Mouse (Mus musculus): ENCODE measurements at regions not wholly inside any gene's neighbourhood (a gene's known extent, or its start where the extent isn't known, plus 50 kb on each side); places are given as distances from the start of the nearest gene placed in this dataset.
A peak's percentile ranks its signal among the peaks of the same experiment; 100 is the strongest.

DNA sequence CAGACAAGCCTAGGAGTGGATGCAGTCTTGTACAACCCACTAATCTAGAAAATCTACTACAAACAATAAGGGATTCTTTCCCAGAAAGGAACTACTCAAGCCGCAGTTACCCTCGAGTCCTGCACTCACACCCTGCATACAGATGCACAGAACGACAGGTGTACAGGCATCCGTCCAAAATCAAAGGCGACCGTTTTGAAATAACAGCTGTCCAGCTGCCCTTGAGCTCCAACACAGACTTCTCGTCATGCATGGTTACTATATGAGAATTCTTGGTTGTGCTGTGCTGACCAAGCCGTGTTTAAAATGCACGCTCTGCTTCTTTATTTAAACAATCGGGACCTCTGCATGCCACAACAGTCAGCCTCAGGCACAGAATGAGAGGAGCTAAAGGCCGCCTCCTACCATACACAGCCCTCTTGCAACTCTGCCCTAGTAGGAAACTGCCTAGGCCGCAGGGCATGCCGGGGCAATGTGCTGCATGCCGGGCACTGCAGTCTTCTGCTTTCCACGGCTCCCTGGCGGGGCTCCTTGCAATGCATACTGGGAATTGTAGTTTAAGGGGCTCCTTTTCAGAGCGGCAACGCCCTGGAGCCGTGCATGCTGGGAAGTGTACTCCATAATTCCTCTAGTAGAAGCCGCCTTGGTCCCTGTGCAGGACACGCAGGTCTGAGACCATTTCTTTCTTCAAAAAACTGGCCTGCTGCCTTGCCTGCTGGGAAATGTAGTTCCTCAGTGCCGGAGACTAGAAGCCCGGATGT lies 237.4 kb upstream of the Myt1l start:
- Histone ChIP-seq H3K4me3 (peak overlapping the region; percentile 45), H3K27me3 (ENCODE audit: low read depth, poor library complexity, severe bottlenecking) (no peaks in the 10 kb centered on the region), H3K4me1 (peaks cover 9% of the 10 kb centered on the region), H3K36me3 (no peaks in the 10 kb centered on the region), H3K9me3 (replicated peaks) (no peaks in the 10 kb centered on the region), H3K27ac (peak overlapping the region; percentile 82)
- WGBS: 24% methylated on average over 23 of the region's 23 CpGs
- peak; percentile 90 for DNase-seq (ENCODE audit: low spot score)

DNA sequence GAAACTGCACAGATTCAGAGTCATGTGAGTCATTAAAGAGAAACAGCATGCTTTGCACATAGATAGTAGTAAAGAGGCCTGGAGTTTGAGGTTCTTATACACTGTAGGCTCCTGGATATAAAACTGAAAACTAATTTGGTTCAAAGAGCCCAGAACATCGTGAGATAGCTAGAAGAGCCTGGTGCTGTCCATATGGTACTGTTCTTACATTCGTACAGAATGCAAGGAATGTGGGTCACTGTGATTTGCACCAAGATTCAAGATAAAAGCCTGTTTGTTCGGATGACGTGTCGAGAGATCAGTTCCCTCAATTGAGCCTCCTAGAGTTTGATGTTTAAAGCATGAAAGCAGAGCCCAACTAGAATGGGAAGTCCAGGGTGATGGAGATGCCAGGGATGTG lies 230.2 kb upstream of the Myt1l start:
- no peak for DNase-seq (ENCODE audit: low spot score)
- H3K27me3 ChIP-seq (ENCODE audit: low read depth, poor library complexity, severe bottlenecking): no peaks in the 10 kb centered on the region
- no peak overlapping the region for H3K4me3 ChIP-seq
- H3K9me3 ChIP-seq (replicated peaks): no peaks in the 10 kb centered on the region
- 79% methylated on average over 5 of the region's 5 CpGs for WGBS
- no peak overlapping the region for H3K27ac ChIP-seq
- no peaks in the 10 kb centered on the region for H3K4me1 ChIP-seq
- no peaks in the 10 kb centered on the region for H3K36me3 ChIP-seq

DNA sequence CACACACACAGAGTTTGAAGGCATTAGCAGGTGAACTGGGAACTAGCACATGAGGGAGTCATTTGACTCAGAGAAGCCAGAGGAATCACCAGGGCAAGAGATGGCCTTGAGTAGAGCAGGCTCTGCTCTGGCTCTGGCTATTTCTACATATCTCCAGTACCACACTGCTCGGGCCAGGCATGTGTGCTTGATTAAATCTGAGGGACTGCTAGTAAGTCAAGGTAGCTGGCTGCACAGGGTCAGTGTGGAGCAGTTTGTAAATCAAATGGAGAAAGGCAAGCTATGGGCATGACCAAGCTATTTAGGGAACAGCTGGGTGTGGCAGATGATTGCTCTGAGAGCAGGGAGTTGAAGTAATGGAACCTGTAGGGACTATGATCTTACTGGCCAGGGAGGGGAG lies 212.5 kb upstream of the Myt1l start:
- no peak for DNase-seq (ENCODE audit: low spot score)
- H3K4me3 ChIP-seq: no peak overlapping the region
- no peaks in the 10 kb centered on the region for H3K27me3 ChIP-seq (ENCODE audit: low read depth, poor library complexity, severe bottlenecking)
- H3K9me3 ChIP-seq (replicated peaks): no peaks in the 10 kb centered on the region
- H3K4me1 ChIP-seq: no peaks in the 10 kb centered on the region; the same call in 1 of the 2 replicates
- no peak overlapping the region for H3K27ac ChIP-seq
- 48% methylated on average over 1 of the region's 1 CpGs for WGBS
- no peaks in the 10 kb centered on the region for H3K36me3 ChIP-seq

DNA sequence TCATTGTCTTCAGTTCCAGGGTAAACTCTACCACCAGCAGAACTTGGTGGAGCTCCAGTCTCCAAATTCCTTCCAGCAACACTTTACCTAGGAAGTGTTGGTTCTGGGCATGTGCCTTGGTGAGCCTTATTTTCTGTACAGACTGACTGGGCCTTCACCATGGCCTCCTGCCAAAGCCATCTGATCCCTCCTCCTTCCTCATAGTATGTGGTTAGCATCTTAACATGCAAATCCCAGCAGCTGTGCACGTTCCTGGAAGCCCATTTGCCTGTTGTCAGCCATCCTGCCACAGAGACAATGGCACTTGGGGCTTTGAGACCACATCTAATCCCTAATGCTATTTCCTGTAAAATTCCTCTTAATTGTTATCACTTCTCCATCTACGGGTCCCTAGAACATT lies 206.7 kb upstream of the Myt1l start:
- Histone ChIP-seq H3K9me3 (replicated peaks) (no peaks in the 10 kb centered on the region), H3K4me1 (no peaks in the 10 kb centered on the region), H3K36me3 (no peaks in the 10 kb centered on the region), H3K4me3 (no peak overlapping the region), H3K27ac (no peak overlapping the region), H3K27me3 (ENCODE audit: low read depth, poor library complexity, severe bottlenecking) (no peaks in the 10 kb centered on the region)
- 74% methylated on average over 2 of the region's 2 CpGs for WGBS
- DNase-seq (ENCODE audit: low spot score): no peak

- 86% methylated on average over 3 of the region's 3 CpGs for WGBS
- no peak for DNase-seq (ENCODE audit: low spot score)
- no peaks in the 10 kb centered on the region for H3K36me3 ChIP-seq
- H3K27ac ChIP-seq: no peak overlapping the region
- H3K9me3 ChIP-seq (replicated peaks): no peaks in the 10 kb centered on the region
- H3K4me1 ChIP-seq: no peaks in the 10 kb centered on the region
- H3K4me3 ChIP-seq: no peak overlapping the region
- H3K27me3 ChIP-seq (ENCODE audit: low read depth, poor library complexity, severe bottlenecking): no peaks in the 10 kb centered on the region
These were observed 204.7 kb upstream of the Myt1l start for GRCm38 (mm10) chr12:29323534-29323933.

- H3K4me3 ChIP-seq: no peak overlapping the region
- H3K27ac ChIP-seq: no peak overlapping the region
- WGBS: 75% methylated on average over 3 of the region's 3 CpGs
- H3K9me3 ChIP-seq (replicated peaks): no peaks in the 10 kb centered on the region
- H3K36me3 ChIP-seq: no peaks in the 10 kb centered on the region
- DNase-seq (ENCODE audit: low spot score): no peak
- H3K27me3 ChIP-seq (ENCODE audit: low read depth, poor library complexity, severe bottlenecking): no peaks in the 10 kb centered on the region
- peaks cover 4% of the 10 kb centered on the region; the same call in 1 of the 2 replicates for H3K4me1 ChIP-seq
These were observed 192.2 kb upstream of the Myt1l start for GRCm38 (mm10) chr12:29335839-29336469.

DNA sequence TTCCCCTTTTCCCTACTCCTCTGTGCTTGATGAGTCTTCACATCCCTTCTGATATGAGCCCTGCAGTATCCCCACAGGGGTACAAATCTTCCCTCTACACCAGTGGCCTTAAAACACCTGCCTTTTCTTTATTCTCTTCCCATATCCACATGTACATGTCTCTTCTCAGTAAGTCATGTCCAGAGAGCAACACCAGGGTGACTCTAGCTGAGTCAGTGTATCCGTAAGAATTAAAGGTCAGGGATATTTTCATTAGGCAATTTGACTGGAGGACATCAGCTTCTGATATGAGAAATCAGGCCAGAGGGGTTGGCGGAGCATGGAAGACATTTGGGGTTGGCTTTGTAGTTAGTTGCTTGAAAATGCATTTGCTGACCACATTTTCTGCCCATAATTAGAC lies 190.8 kb upstream of the Myt1l start:
- H3K36me3 ChIP-seq: no peaks in the 10 kb centered on the region
- H3K4me3 ChIP-seq: no peak overlapping the region
- no peak for DNase-seq (ENCODE audit: low spot score)
- H3K9me3 ChIP-seq (replicated peaks): no peaks in the 10 kb centered on the region
- H3K4me1 ChIP-seq: peaks cover 8% of the 10 kb centered on the region
- WGBS: 92% methylated on average over 2 of the region's 2 CpGs
- H3K27me3 ChIP-seq (ENCODE audit: low read depth, poor library complexity, severe bottlenecking): no peaks in the 10 kb centered on the region
- H3K27ac ChIP-seq: no peak overlapping the region

DNA sequence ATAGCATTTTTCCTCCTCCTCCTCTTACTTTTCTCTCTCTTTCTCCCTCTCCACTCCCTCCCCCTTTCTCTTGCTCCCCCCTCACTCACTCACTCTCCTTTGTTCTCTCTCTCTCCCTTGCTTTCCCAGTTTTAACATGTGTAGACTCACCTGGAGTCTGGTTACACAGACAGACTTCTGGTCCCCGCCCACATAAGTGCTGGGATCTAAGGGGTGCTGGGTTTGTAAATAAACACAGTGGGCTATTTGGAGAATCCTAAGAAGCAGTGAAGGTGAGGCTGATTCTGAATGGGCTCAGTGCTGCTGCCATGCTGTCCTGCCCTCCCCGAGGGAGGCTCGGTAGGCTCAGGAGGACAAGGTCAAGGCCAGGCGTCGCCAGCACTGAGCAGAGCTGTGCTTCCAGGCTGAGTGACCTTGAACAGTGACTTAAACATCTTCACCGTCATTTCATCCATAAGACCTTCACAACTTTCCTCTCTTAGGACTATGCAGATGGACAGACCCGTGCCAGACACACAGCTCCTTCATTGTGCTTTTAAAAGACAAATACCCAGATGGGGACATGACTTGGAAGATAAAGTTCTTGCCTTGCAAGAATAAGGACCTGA lies 186.7 kb upstream of the Myt1l start:
- WGBS: 50% methylated on average over 7 of the region's 7 CpGs
- Histone ChIP-seq H3K4me3 (no peak overlapping the region), H3K27ac (no peak overlapping the region; the same call in 1 of the 2 replicates), H3K9me3 (replicated peaks) (no peaks in the 10 kb centered on the region), H3K4me1 (peaks cover 11% of the 10 kb centered on the region), H3K36me3 (no peaks in the 10 kb centered on the region), H3K27me3 (ENCODE audit: low read depth, poor library complexity, severe bottlenecking) (no peaks in the 10 kb centered on the region)
- no peak for DNase-seq (ENCODE audit: low spot score)

- Histone ChIP-seq H3K4me3 (no peak overlapping the region), H3K27ac (peak overlapping the region; percentile 56; the same call in 1 of the 2 replicates), H3K36me3 (no peaks in the 10 kb centered on the region), H3K9me3 (replicated peaks) (no peaks in the 10 kb centered on the region), H3K27me3 (ENCODE audit: low read depth, poor library complexity, severe bottlenecking) (no peaks in the 10 kb centered on the region), H3K4me1 (peaks cover 11% of the 10 kb centered on the region)
- WGBS: 85% methylated on average over 12 of the region's 12 CpGs
- no peak for DNase-seq (ENCODE audit: low spot score)
These were observed 184.9 kb upstream of the Myt1l start for GRCm38 (mm10) chr12:29343147-29343852.

DNA sequence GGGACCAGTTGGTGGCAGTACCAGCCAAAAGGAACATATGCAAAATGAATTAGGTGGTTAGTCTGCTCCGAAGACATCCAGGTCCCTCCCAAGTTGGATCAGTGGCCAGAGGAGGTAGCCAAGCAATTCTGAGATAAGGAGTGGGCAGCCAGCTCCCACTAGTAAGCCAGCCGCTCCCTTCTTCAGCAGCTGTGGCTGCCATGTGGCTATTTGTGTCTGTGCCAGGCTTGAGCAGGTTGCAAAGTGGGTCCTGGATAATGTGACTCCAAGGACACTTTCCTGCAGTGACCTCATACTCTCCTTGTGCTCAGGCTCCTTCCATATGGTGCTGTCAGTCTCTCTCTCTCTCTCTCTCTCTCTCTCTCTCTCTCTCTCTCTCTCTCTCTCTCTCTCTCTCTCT lies 179.5 kb upstream of the Myt1l start:
- H3K4me3 ChIP-seq: no peak overlapping the region

GRCm38 (mm10) chr12:29349146-29349850 lies 178.9 kb upstream of the Myt1l start:
- DNase-seq (ENCODE audit: low spot score): no peak
- no peaks in the 10 kb centered on the region for H3K9me3 ChIP-seq (replicated peaks)
- no peaks in the 10 kb centered on the region for H3K36me3 ChIP-seq
- H3K4me1 ChIP-seq: peaks cover 6% of the 10 kb centered on the region; the same call in 1 of the 2 replicates
- no peak overlapping the region for H3K4me3 ChIP-seq
- H3K27me3 ChIP-seq (ENCODE audit: low read depth, poor library complexity, severe bottlenecking): no peaks in the 10 kb centered on the region
- WGBS: 73% methylated on average over 9 of the region's 9 CpGs
- H3K27ac ChIP-seq: no peak overlapping the region

More for the DNA sequence above, 179.5 kb upstream of the Myt1l start:
- WGBS: 78% methylated on average over 2 of the region's 2 CpGs
- no peak for DNase-seq (ENCODE audit: low spot score)
- Histone ChIP-seq H3K9me3 (replicated peaks) (no peaks in the 10 kb centered on the region), H3K27me3 (ENCODE audit: low read depth, poor library complexity, severe bottlenecking) (no peaks in the 10 kb centered on the region), H3K27ac (no peak overlapping the region), H3K36me3 (no peaks in the 10 kb centered on the region), H3K4me1 (peaks cover 1% of the 10 kb centered on the region; the same call in 1 of the 2 replicates)

GRCm38 (mm10) chr12:29353777-29354496 lies 174.2 kb upstream of the Myt1l start:
- H3K27ac ChIP-seq: no peak overlapping the region
- H3K9me3 ChIP-seq (replicated peaks): no peaks in the 10 kb centered on the region
- DNase-seq (ENCODE audit: low spot score): no peak
- H3K4me1 ChIP-seq: peaks cover 32% of the 10 kb centered on the region
- H3K27me3 ChIP-seq (ENCODE audit: low read depth, poor library complexity, severe bottlenecking): no peaks in the 10 kb centered on the region
- no peak overlapping the region for H3K4me3 ChIP-seq
- H3K36me3 ChIP-seq: no peaks in the 10 kb centered on the region
- 60% methylated on average over 9 of the region's 11 CpGs for WGBS
